Mouse (Mus musculus): ENCODE measurements around the gene Hip1r. TPM values are rescaled to one million over a fixed set of nuclear protein-coding genes. Genes with fewer than 3 reads are reported as not detected.

Hip1r gene
- polyA plus RNA-seq, 1 experiment from 2014 or later: 0.47 TPM

Other genes starting within 250 kb of the Hip1r start
- 62.5 to 150 TPM (median 74.9 TPM) in 3 replicates for gene Rsrc2, start 224.2 kb upstream of the Hip1r start, polyA plus RNA-seq (2018)
- gene Kntc1, start 223.9 kb upstream of the Hip1r start, polyA plus RNA-seq (2018): 0.50 to 8.5 TPM (median 1.5 TPM) in 3 replicates
- 0.54 to 2.0 TPM (median 0.57 TPM) in 3 replicates for gene Hcar2, start 108.1 kb upstream of the Hip1r start, polyA plus RNA-seq (2018)
- gene Hcar1, start 93.6 kb upstream of the Hip1r start, polyA plus RNA-seq (2018): not detected in 3 replicates
- 32.8 to 151 TPM (median 58.4 TPM) in 3 replicates for gene Denr, start 66.5 kb upstream of the Hip1r start, polyA plus RNA-seq (2018)
- not detected in 3 replicates for gene Gm43518, start 46.2 kb upstream of the Hip1r start, polyA plus RNA-seq (2018)
- 0.93 to 1.7 TPM (median 1.1 TPM) in 3 replicates for gene Ccdc62, start 42.9 kb upstream of the Hip1r start, polyA plus RNA-seq (2018)
- 13.1 to 27.6 TPM (median 22.7 TPM) in 3 replicates for gene Vps37b, start 58.6 kb downstream of the Hip1r start, polyA plus RNA-seq (2018)
- gene Abcb9, start 122.2 kb downstream of the Hip1r start, polyA plus RNA-seq (2018): 1.6 to 2.1 TPM (median 1.6 TPM) in 3 replicates
- gene Ogfod2, start 138.7 kb downstream of the Hip1r start, polyA plus RNA-seq (2018): 4.3 to 17.5 TPM (median 13.1 TPM) in 3 replicates
- gene Arl6ip4, start 142.5 kb downstream of the Hip1r start, polyA plus RNA-seq (2018): 37.6 to 60.2 TPM (median 56.1 TPM) in 3 replicates

Measured in macrophage (primary cell).